Mouse (Mus musculus): ENCODE results near the gene Rpl9. TPM values are rescaled to one million over a fixed set of nuclear protein-coding genes. Genes with fewer than 3 reads are reported as not detected.

The Rpl9 gene
- polyA plus RNA-seq, 1 experiment, result not detected

DNA sequence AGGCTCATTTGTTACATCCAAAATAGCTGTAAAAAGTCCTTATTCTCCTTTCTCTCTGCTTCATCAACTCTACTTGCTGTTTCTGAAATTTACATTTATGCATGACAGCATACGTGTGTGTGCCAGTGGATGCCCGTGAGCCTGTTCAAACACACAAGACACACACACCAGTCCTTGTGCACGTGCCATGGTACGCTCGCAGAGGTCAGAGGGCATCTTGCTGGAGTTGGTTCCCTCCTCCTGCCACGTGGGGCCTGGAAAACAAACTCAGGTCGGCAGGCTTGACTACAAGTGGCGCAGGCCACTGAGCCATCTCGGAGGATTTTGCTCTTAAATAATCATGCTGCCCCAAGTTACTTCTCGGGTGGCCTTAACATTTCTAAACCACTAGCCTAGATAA, 40.7 kb downstream of the Rpl9 start:
- Histone ChIP-seq H3K4me1 (ENCODE audit: control insufficient read depth, insufficient read depth, low read length) (no peaks in the 10 kb centered on the region), H3K27ac (ENCODE audit: insufficient read depth, low read depth, low read length) (no peak overlapping the region), H3K4me3 (ENCODE audit: insufficient read depth, low read depth, low read length) (no peak overlapping the region)
- TF ChIP-seq POLR2A (IDR thresholded peaks at IDR 0.05; ENCODE audit: insufficient read depth, low read depth, low read length), result no peak
- no peak for TF ChIP-seq CTCF (IDR thresholded peaks at IDR 0.05; ENCODE audit: insufficient read depth, low read depth, low read length)
- WGBS, result 83% methylated on average over 10 of the region's 10 CpGs

DNA sequence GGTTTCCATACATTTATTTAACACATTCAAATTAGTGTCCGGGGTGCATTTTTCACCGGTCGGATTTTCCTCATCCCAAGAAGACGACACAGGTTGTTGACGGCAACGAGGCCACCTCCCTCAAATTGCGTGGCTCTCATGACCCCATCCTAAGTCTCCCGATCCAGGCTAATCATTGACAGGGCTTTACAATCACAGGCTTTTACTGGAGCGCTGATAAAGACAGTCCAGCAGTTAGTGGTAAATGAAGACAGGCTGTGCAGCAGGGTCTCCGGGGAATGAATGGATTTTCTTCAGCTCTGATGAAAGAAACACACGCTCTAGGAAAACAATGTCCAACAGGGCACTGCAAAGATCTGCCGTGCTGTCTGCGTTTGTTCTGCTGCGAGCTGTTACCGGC, 43.1 kb downstream of the Rpl9 start, which contains the start of gene Klb:
TSS of gene Klb (plus strand) at position 147 of the 400 bp plus-strand sequence.
- WGBS, result 45% methylated on average over 15 of the region's 15 CpGs
- H3K27ac ChIP-seq (ENCODE audit: insufficient read depth, low read depth, low read length), result no peak within 1 kb of the TSS
- no peak within 1 kb of the TSS for H3K4me3 ChIP-seq (ENCODE audit: insufficient read depth, low read depth, low read length)
- TF ChIP-seq POLR2A (IDR thresholded peaks at IDR 0.05; ENCODE audit: insufficient read depth, low read depth, low read length) (no peak), CTCF (IDR thresholded peaks at IDR 0.05; ENCODE audit: insufficient read depth, low read depth, low read length) (no peak)
- no peaks in the 10 kb centered on the region for H3K4me1 ChIP-seq (ENCODE audit: control insufficient read depth, insufficient read depth, low read length)

DNA sequence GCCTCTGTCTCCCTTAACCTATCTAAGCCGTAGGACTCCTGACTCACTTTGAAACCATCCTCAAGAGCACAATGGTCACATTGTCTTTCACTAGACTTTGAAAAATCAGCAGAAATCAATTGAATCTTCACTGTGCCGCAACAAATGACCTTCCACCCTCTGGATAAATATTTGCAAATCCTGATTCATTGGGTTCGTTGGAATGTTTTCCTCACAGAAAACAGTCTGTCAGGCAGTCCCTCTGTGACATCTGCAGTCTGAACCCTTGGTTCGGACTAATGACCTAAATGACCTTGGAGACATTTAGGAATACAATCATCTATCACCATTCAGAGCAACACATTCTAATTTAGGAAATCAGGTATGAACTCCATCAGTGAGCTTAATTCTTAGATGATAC, 51.1 kb downstream of the Rpl9 start:
- Histone ChIP-seq H3K27ac (ENCODE audit: insufficient read depth, low read depth, low read length) (no peak overlapping the region), H3K4me1 (ENCODE audit: control insufficient read depth, insufficient read depth, low read length) (no peaks in the 10 kb centered on the region), H3K4me3 (ENCODE audit: insufficient read depth, low read depth, low read length) (no peak overlapping the region)
- 63% methylated on average over 4 of the region's 4 CpGs for WGBS
- TF ChIP-seq POLR2A (IDR thresholded peaks at IDR 0.05; ENCODE audit: insufficient read depth, low read depth, low read length) (no peak), CTCF (IDR thresholded peaks at IDR 0.05; ENCODE audit: insufficient read depth, low read depth, low read length) (no peak)

DNA sequence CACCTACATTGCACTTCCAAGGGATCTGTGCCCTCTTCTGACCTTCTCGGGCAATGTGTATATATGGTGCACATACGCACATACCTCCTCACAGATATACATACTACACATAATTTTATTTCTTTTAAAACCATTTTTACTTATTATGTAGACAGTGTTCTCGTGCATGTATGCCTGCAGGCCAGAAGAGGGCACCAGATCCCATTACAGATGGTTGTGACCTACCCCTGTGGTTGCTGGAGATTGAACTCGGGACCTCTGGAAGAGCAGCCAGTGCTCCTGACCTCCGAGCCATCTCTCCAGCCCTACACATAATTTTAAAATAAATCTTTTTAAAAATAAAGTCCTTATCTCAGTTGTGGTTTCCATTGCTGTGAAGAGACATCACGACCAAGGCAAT, 52.9 kb downstream of the Rpl9 start:
- no peak for TF ChIP-seq CTCF (IDR thresholded peaks at IDR 0.05; ENCODE audit: insufficient read depth, low read depth, low read length)
- no peak for TF ChIP-seq POLR2A (IDR thresholded peaks at IDR 0.05; ENCODE audit: insufficient read depth, low read depth, low read length)
- Histone ChIP-seq H3K4me1 (ENCODE audit: control insufficient read depth, insufficient read depth, low read length) (no peaks in the 10 kb centered on the region), H3K4me3 (ENCODE audit: insufficient read depth, low read depth, low read length) (no peak overlapping the region), H3K27ac (ENCODE audit: insufficient read depth, low read depth, low read length) (no peak overlapping the region)
- 87% methylated on average over 6 of the region's 6 CpGs for WGBS

Other genes with a start within 250 kb of the Rpl9 start
- gene Wdr19, start 191.7 kb downstream of the Rpl9 start, polyA plus RNA-seq (2012; ENCODE audit: insufficient read depth, insufficient read length, low replicate concordance, missing spikeins), result not detected in 2 replicates
- gene Rfc1, start 55.8 kb downstream of the Rpl9 start, polyA plus RNA-seq (2012; ENCODE audit: insufficient read depth, insufficient read length, low replicate concordance, missing spikeins), result not detected in 2 replicates
- not detected in 2 replicates for gene Klb, start 43.1 kb downstream of the Rpl9 start, polyA plus RNA-seq (2012; ENCODE audit: insufficient read depth, insufficient read length, low replicate concordance, missing spikeins)
- gene Lias, start 53 bp upstream of the Rpl9 start, polyA plus RNA-seq (2012; ENCODE audit: insufficient read depth, insufficient read length, low replicate concordance, missing spikeins), result not detected in 2 replicates
- not detected in 2 replicates for gene Ugdh, start 44.5 kb upstream of the Rpl9 start, polyA plus RNA-seq (2012; ENCODE audit: insufficient read depth, insufficient read length, low replicate concordance, missing spikeins)
- gene Gm43552, start 101.4 kb upstream of the Rpl9 start, polyA plus RNA-seq (2012; ENCODE audit: insufficient read depth, insufficient read length, low replicate concordance, missing spikeins), result not detected in 2 replicates
- not detected in 2 replicates for gene Smim14, start 145.7 kb upstream of the Rpl9 start, polyA plus RNA-seq (2012; ENCODE audit: insufficient read depth, insufficient read length, low replicate concordance, missing spikeins)
- 419 TPM in 1 of 2 replicates, not detected in the other for gene Ube2k, start 145.8 kb upstream of the Rpl9 start, polyA plus RNA-seq (2012; ENCODE audit: insufficient read depth, insufficient read length, low replicate concordance, missing spikeins)